Mouse (Mus musculus) kidney, postnatal 36 days (tissue): ENCODE results near the gene Appbp2.
A peak's percentile ranks its signal among the peaks of the same experiment; 100 is the strongest.
"Not testable (repeated sequence)": the region's sequence is repeated elsewhere in the genome, so short reads cannot be mapped to it uniquely, and the experiment has no call there.

ENCODE experiments used
- DNase-seq, 2 experiments: peaks; one replicate each; pipeline ENCODE4 v3.0.0; 2021 to 2022; ENCODE audit warnings: mixed read lengths in 2 of 2

The Appbp2 gene

DNA sequence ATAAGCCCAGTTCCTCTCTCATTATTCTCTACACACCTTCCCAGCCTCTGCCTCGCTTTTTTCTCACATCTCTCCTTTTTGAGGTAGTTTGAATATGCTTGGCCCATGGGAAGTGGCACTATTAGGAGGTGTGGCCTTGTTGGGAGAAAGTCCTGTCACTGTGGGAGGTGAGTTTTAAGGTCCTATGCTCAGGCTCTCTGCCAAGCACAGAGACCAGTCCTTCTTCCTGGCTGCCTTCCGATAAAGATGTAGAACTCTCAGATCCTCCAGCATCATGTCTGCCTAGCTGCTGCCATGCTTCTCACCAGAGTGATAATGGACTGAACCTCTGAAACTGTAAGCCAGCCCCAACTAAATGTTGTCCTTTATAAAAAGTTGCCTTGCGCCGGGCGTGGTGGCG lies 12.4 kb downstream of the Appbp2 start:
- DNase-seq, result peak; percentile 48 to 59

GRCm38 (mm10) chr11:85219014-85219413 lies 15.9 kb downstream of the Appbp2 start:
- DNase-seq, result no peak

DNA sequence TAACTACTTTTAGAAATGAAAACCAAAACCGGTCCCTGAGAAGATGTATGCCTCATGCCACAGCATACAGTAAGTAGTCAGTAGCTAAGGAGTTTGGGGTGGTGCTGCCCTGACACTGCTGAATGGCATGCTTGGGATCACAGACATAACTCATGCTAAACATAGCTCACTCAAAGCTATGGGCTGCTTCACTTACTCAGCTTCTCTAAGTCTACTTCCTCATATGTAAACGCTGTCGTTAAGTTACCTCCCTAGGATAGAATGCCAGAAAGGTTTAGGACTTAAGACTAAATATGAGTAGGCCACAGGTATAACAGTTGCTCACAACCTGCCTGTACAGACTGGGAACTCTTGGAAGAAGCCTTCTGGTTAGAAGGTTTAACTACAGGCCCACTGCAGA lies 20.3 kb downstream of the Appbp2 start:
- no peak for DNase-seq

DNA sequence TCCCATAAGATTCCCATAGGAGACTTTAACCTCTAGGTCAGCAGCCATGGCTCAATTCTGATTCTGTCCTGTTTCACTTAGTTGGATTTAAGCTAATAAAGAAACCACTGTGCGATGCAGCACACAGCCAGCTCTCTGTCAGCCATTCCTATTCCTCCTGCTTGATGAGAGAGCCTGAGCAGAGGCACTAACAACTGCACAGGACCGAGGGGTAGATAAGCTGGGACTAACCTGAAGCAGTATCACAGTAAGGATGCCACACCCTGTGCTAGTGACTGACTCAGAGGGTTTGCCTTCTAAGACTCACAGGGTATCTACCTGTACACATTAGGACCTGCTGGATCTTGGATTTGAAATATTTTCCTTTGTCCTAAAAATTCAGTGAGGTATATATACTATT lies 21.7 kb downstream of the Appbp2 start:
- DNase-seq, result no peak

- no peak for DNase-seq
Observed at GRCm38 (mm10) chr11:85211151-85211550, 23.8 kb downstream of the Appbp2 start.

GRCm38 (mm10) chr11:85206231-85206630 lies 28.7 kb downstream of the Appbp2 start:
- DNase-seq, result no peak

GRCm38 (mm10) chr11:85198906-85199305 lies 36.0 kb downstream of the Appbp2 start:
- no peak for DNase-seq

DNA sequence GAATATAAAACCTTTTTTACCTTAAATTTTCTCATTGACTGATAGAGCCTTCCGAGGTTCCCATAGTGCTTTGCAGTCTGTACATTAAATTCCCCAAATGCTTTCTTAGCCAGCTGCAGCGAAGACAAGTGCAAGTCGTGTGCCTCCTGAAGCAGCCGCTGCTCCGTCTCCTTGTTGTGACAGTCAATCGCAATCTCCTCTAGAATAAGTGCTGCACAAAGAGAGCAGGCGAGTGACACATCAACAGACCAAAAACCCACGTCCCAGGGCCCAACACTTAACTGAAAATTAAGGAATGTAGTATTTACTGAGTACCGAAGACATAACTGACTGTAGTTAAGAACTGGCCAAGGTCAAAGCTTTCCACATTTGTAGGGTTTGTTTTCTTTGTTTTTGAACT lies 38.9 kb downstream of the Appbp2 start:
- DNase-seq, result no peak

GRCm38 (mm10) chr11:85194206-85194605 lies 40.7 kb downstream of the Appbp2 start:
- DNase-seq, result no peak

DNA sequence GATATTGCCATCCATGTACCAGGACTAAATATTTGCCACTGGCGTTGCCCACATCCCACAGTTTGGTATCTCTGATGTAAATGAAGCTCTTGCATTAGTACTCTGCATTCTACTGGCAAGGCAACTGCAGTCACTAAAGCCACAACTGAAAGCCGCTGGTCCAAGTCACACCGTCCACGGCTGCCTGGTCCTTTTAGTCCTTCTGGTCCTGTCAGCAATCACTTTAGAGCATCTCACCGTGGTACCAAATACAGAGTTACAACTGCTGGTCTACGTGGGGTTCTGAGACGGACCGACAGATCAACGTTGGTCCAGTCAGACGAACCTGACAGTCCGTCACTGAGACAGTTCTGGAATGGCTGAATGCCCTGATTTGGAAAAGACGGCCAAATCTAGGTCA lies 44.2 kb downstream of the Appbp2 start:
- DNase-seq, result no peak

GRCm38 (mm10) chr11:85189110-85189509 lies 45.8 kb downstream of the Appbp2 start:
- no peak for DNase-seq

- DNase-seq, result peak in 1 of 2 experiments; percentile 5
Observed at GRCm38 (mm10) chr11:85184839-85185238, 50.1 kb downstream of the Appbp2 start.

- peak; percentile 65 to 78 for DNase-seq
Observed at GRCm38 (mm10) chr11:85184082-85184481, 50.8 kb downstream of the Appbp2 start.

- peak in 1 of 2 experiments; percentile 31 for DNase-seq
Observed at GRCm38 (mm10) chr11:85183284-85183779, 51.6 kb downstream of the Appbp2 start.

- peak; percentile 43 to 80 for DNase-seq
Observed at GRCm38 (mm10) chr11:85182617-85183283, 52.2 kb downstream of the Appbp2 start.

DNA sequence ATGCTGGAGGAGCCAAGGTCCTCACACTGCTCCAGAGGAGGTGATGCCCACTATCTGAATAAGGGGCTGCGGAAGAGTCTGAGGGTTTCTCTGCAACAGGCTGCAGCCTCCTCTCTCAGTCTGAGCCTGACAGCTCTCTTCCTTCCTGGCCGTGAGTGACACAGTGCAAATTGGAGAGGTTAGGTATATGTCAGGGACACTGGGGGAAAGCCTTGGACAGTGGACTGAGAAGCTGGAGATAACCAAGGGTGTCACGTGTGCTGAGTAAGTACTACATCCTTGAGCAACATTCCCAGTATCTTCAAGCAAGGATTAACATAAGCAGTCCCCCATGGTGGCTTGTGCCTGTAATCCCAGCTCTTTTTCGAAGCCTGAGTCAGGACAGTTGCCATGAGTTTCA lies 56.5 kb downstream of the Appbp2 start:
- no peak for DNase-seq

DNA sequence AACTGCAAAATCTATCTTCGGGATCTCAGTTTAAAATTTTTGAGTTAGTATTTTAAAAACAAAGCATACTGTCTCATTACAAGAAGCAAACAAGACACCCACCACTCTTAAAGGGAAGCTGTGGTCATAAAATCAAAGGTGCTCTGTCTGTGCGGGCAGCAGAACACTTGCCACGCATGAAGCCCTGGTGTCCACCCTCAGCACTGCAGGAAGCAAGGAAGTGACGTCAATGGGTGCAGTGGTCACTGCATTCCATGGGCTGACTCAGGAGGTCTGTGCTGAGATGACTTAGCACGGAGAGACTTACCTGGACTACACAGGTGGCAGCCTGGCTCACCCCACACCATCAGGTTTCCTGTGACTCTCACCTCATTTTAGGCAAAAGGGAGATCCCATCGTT lies 57.2 kb downstream of the Appbp2 start:
- no peak for DNase-seq

DNA sequence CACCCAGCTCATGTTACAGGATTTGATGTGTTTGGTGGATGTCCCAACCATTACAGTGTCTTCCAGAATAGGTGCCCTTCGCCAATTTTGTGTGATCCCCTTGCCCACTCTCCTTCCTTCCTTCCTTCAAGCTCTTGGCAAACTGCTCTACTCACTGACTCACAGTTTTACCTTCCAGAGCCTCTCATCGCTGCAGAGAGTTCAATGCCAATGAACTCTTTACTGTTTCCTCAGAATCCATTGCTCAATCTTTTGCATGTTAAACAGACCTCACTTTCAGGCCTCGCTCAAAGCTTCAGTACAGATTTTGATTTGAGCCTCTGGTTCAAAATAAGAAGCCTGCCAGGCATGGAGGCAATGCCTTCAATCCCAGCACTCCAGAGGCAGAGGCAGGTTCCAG lies 59.0 kb downstream of the Appbp2 start:
- DNase-seq, result no peak

- no peak for DNase-seq
Observed at GRCm38 (mm10) chr11:85170833-85171232, 64.1 kb downstream of the Appbp2 start.

- peak; percentile 92 to 97 for DNase-seq
Observed at GRCm38 (mm10) chr11:85170058-85170740, 64.7 kb downstream of the Appbp2 start, which contains the start of gene 1700125H20Rik. Gene 1700125H20Rik, plus strand, starts transcription at chr11:85170404.

DNA sequence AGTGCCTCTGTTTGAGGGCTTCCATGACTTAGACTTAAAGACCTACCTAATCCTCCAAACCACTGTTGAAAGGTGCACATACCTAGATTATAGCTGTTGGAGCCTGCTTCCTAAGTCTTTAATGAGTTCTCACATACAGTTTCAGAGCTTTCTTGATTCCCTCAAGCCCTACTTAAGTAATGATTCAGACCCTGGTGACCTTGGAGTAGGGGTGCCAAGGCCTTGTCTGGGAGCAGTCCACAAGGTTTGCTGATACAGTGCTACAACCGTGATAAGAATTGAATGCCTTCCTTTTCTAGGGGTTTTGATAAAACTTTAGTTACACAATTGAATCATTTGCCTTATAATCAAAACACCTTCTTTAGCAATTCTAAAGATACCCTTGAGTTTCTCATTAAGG lies 67.4 kb downstream of the Appbp2 start:
- no peak for DNase-seq

- no peak for DNase-seq
Observed at GRCm38 (mm10) chr11:85164371-85164770, 70.6 kb downstream of the Appbp2 start.

- not testable (repeated sequence) for DNase-seq
Observed at GRCm38 (mm10) chr11:85163014-85163413, 71.9 kb downstream of the Appbp2 start.

- DNase-seq, result no peak
Observed at GRCm38 (mm10) chr11:85157301-85157700, 77.6 kb downstream of the Appbp2 start.
